ENCODE assay signal across 32 mouse cellular contexts in the genomic region with DNA sequence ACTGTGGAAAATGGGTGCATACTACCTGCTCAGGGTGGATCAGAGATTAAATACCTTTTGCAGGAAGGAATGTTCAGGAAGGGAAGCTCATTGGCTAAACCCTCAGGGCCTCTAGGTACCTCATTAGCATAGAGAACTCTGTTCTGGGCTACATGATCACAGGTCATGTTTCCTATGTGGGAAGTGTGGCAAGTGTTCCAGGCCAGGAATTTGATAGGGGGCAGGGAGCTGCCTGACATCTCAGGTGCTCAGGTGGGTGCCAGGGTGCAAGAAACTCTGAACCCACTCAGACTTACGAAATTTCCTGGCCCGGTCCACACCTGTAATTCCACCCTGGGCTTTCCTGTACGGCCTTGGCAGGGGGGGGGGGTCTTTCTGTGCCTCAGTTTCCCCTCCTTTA. TPM values are rescaled to one million over a fixed set of nuclear protein-coding genes. Genes with fewer than 3 reads are reported as not detected.
A peak's percentile ranks its signal among the peaks of the same experiment; 100 is the strongest.
DNase-seq lines count a peak whose midpoint lies in the region; ATAC-seq and TF ChIP-seq lines count a peak whose summit lies in the region.
"Had no signal": no experiment of that assay in that cellular context is flagged by ENCODE, and none has a peak within 500 bp of the region (broad histone marks: within the 10 kb centered on the region; RNA-seq: fewer than 3 reads in every experiment).

No protein-coding gene starts in this region.

- H3K79me2 ChIP-seq in liver, adult 2 months (ENCODE audit: control insufficient read depth, insufficient read depth, low read length): no peaks in the 10 kb centered on the region

- no peak for TF ChIP-seq CTCF in liver, adult 2 months (IDR thresholded peaks at IDR 0.05; ENCODE audit: low read depth, low read length)
- no peak for TF ChIP-seq CTCF in intestine, postnatal 0 days (IDR thresholded peaks at IDR 0.05; ENCODE audit: low read depth)

- no peak for TF ChIP-seq POLR2A in liver, adult 2 months (IDR thresholded peaks at IDR 0.05; ENCODE audit: extremely low read depth, insufficient read depth, low read length)

- H3K9ac ChIP-seq in kidney, embryonic 16.5 days (replicated peaks; ENCODE audit: low read length): no peak overlapping the region
- no peak overlapping the region for H3K9ac ChIP-seq in liver, adult 2 months (ENCODE audit: low read depth, low read length)
- no peak overlapping the region for H3K9ac ChIP-seq in liver, embryonic 11.5 days (ENCODE audit: low read depth, low read length)
- no peak overlapping the region for H3K9ac ChIP-seq in intestine, embryonic 15.5 days
- H3K9ac ChIP-seq in intestine, postnatal 0 days (ENCODE audit: low read depth, low read length): no peak overlapping the region
- H3K9ac ChIP-seq: embryonic facial prominence, embryonic 12.5 days; embryonic facial prominence, embryonic 15.5 days; forebrain, postnatal 0 days; heart, embryonic 12.5 days; heart, embryonic 15.5 days; hindbrain, embryonic 14.5 days had no signal

- 83% methylated on average over 3 of the region's 3 CpGs for WGBS in kidney, embryonic 16.5 days
- 29% methylated on average over 3 of the region's 3 CpGs for WGBS in liver, adult 2 months
- WGBS in liver, embryonic 11.5 days: 94% methylated on average over 3 of the region's 3 CpGs
- WGBS in intestine, embryonic 15.5 days: 89% methylated on average over 3 of the region's 3 CpGs
- 76% methylated on average over 3 of the region's 3 CpGs for WGBS in intestine, postnatal 0 days

- no peaks in the 10 kb centered on the region for H3K36me3 ChIP-seq in kidney, embryonic 16.5 days (ENCODE audit: insufficient read depth, low read length)
- no peaks in the 10 kb centered on the region for H3K36me3 ChIP-seq in liver, adult 2 months (ENCODE audit: control insufficient read depth, insufficient read depth, low read length)
- no peaks in the 10 kb centered on the region for H3K36me3 ChIP-seq in liver, embryonic 11.5 days (ENCODE audit: control insufficient read depth, insufficient read depth, low read length)
- H3K36me3 ChIP-seq in intestine, embryonic 15.5 days: no peaks in the 10 kb centered on the region
- H3K36me3 ChIP-seq in intestine, postnatal 0 days (ENCODE audit: control insufficient read depth, insufficient read depth): no peaks in the 10 kb centered on the region
- H3K36me3 ChIP-seq: embryonic facial prominence, embryonic 12.5 days; embryonic facial prominence, embryonic 15.5 days; G1E; heart, embryonic 12.5 days; heart, embryonic 15.5 days had no signal

- no peak overlapping the region for H3K4me2 ChIP-seq in kidney, embryonic 16.5 days (replicated peaks; ENCODE audit: low read depth, low read length)
- no peak overlapping the region for H3K4me2 ChIP-seq in liver, embryonic 11.5 days
- no peak overlapping the region for H3K4me2 ChIP-seq in intestine, embryonic 15.5 days (replicated peaks)
- H3K4me2 ChIP-seq in intestine, postnatal 0 days (replicated peaks; ENCODE audit: low read depth): no peak overlapping the region
- H3K4me2 ChIP-seq: embryonic facial prominence, embryonic 12.5 days; embryonic facial prominence, embryonic 15.5 days; heart, embryonic 12.5 days; heart, embryonic 15.5 days; hindbrain, embryonic 14.5 days had no signal

- ATAC-seq in kidney, embryonic 16.5 days (ENCODE audit: low FRiP score, low TSS enrichment): no peak
- ATAC-seq in liver, embryonic 11.5 days (replicated peaks; ENCODE audit: low FRiP score): no peak
- 0 out of 2 replicates have a peak, but pooled peaks have one; percentile 14 for ATAC-seq in intestine, embryonic 15.5 days
- peak; percentile 63 for ATAC-seq in intestine, postnatal 0 days
- ATAC-seq: forebrain, embryonic 14.5 days; forebrain, postnatal 0 days; Patski had no signal

- H3K4me3 ChIP-seq in kidney, embryonic 16.5 days (ENCODE audit: low read length): no peak overlapping the region
- no peak overlapping the region for H3K4me3 ChIP-seq in liver, adult 2 months (ENCODE audit: insufficient read depth, low read depth, low read length)
- no peak overlapping the region for H3K4me3 ChIP-seq in liver, embryonic 11.5 days (ENCODE audit: low read depth, low read length)
- H3K4me3 ChIP-seq in intestine, embryonic 15.5 days (replicated peaks): no peak overlapping the region
- H3K4me3 ChIP-seq in intestine, postnatal 0 days (ENCODE audit: low read depth, low read length): no peak overlapping the region
- H3K4me3 ChIP-seq: embryonic facial prominence, embryonic 12.5 days; embryonic facial prominence, embryonic 15.5 days; gastrocnemius, adult 2 months; heart, embryonic 12.5 days; heart, embryonic 15.5 days had no signal

- H3K4me1 ChIP-seq in kidney, embryonic 16.5 days (ENCODE audit: insufficient read depth, low read length): peaks cover 25% of the 10 kb centered on the region
- H3K4me1 ChIP-seq in liver, adult 2 months (ENCODE audit: control insufficient read depth, insufficient read depth, low read length): peaks cover 22% of the 10 kb centered on the region
- no peaks in the 10 kb centered on the region for H3K4me1 ChIP-seq in liver, embryonic 11.5 days (replicated peaks; ENCODE audit: control insufficient read depth, insufficient read depth, low read length)
- H3K4me1 ChIP-seq in intestine, embryonic 15.5 days (replicated peaks): peaks cover 7% of the 10 kb centered on the region; the same call in 1 of the 2 replicates
- H3K4me1 ChIP-seq in intestine, postnatal 0 days (replicated peaks; ENCODE audit: control insufficient read depth, insufficient read depth, low read length): 0 out of 2 replicates have a peak, but pooled peaks cover 4% of the 10 kb centered on the region
- H3K4me1 ChIP-seq: embryonic facial prominence, embryonic 15.5 days; heart, embryonic 12.5 days; heart, embryonic 15.5 days had no signal

- no peaks in the 10 kb centered on the region for H3K9me3 ChIP-seq in kidney, embryonic 16.5 days (ENCODE audit: low read length)
- H3K9me3 ChIP-seq in liver, embryonic 11.5 days (ENCODE audit: control insufficient read depth, low read length): no peaks in the 10 kb centered on the region
- H3K9me3 ChIP-seq in intestine, embryonic 15.5 days: no peaks in the 10 kb centered on the region
- H3K9me3 ChIP-seq in intestine, postnatal 0 days (ENCODE audit: control insufficient read depth): no peaks in the 10 kb centered on the region
- H3K9me3 ChIP-seq: embryonic facial prominence, embryonic 12.5 days; embryonic facial prominence, embryonic 15.5 days; heart, embryonic 12.5 days; heart, embryonic 15.5 days had no signal

- DNase-seq in kidney, adult 11 months: peak; percentile 20
- DNase-seq in liver, adult 2 months (ENCODE audit: extremely low read depth, low read depth, low spot score): peak; percentile 90
- DNase-seq in liver, embryonic 11.5 days (ENCODE audit: low spot score): no peak
- DNase-seq in cerebellum, postnatal 14 days: no peak
- DNase-seq: adrenal gland, postnatal 10 days; adrenal gland, postnatal 36 days; B cell, adult 2 months; cerebellum, adult 18-20 months; cerebellum, adult 9-10 months; cerebellum, postnatal 25 days; forebrain, postnatal 0 days; gastrocnemius, adult 2 months; gastrocnemius, postnatal 14 days; heart, adult 18-20 months; heart, postnatal 10 days; heart, postnatal 36 days had no signal

- no peaks in the 10 kb centered on the region for H3K27me3 ChIP-seq in kidney, embryonic 16.5 days (ENCODE audit: insufficient read depth, low read length)
- H3K27me3 ChIP-seq in liver, adult 2 months (ENCODE audit: control insufficient read depth, insufficient read depth, low read length): no peaks in the 10 kb centered on the region
- no peaks in the 10 kb centered on the region for H3K27me3 ChIP-seq in liver, embryonic 11.5 days (replicated peaks; ENCODE audit: control insufficient read depth, insufficient read depth, low read length)
- no peaks in the 10 kb centered on the region for H3K27me3 ChIP-seq in intestine, embryonic 15.5 days (replicated peaks)
- no peaks in the 10 kb centered on the region for H3K27me3 ChIP-seq in intestine, postnatal 0 days (replicated peaks; ENCODE audit: control insufficient read depth, insufficient read depth, low read length)
- H3K27me3 ChIP-seq: embryonic facial prominence, embryonic 12.5 days; embryonic facial prominence, embryonic 15.5 days; Patski had no signal

- H3K27ac ChIP-seq in kidney, embryonic 16.5 days (ENCODE audit: low read length): no peak overlapping the region
- peak overlapping the region; percentile 75 for H3K27ac ChIP-seq in liver, adult 2 months (replicated peaks; ENCODE audit: insufficient read depth, low read depth, low read length)
- no peak overlapping the region for H3K27ac ChIP-seq in liver, embryonic 11.5 days (ENCODE audit: low read depth, low read length)
- no peak overlapping the region for H3K27ac ChIP-seq in intestine, embryonic 15.5 days
- H3K27ac ChIP-seq in intestine, postnatal 0 days (ENCODE audit: low read depth, low read length): no peak overlapping the region
- H3K27ac ChIP-seq: embryonic facial prominence, embryonic 12.5 days; embryonic facial prominence, embryonic 15.5 days; gastrocnemius, adult 2 months; heart, embryonic 15.5 days; hindbrain, embryonic 14.5 days had no signal

RNA-seq across cellular contexts. Expression of gene Oxtr, which starts 9.0 kb away (rescaled TPM):
- 6.4 and 7.2 TPM in 2 replicates for polyA plus RNA-seq in kidney, embryonic 16.5 days (2015; fragmentation: Nextera tagmentation; extraction: Ambion mirVana)
- total RNA-seq in liver, adult 2 months (2014; rRNA removed): 0.34 TPM in 1 of 2 replicates, not detected in the other
- polyA plus RNA-seq in liver, adult 2 months (2012; rRNA removed): not detected in 2 replicates
- polyA plus RNA-seq in liver, embryonic 11.5 days (2014; fragmentation: Nextera tagmentation; extraction: Ambion mirVana): 0.04 TPM in 1 of 2 replicates, not detected in the other
- polyA plus RNA-seq in intestine, embryonic 15.5 days (2015; fragmentation: Nextera tagmentation; extraction: Ambion mirVana): 0.20 and 0.33 TPM in 2 replicates
- polyA plus RNA-seq in intestine, postnatal 0 days (2015; fragmentation: Nextera tagmentation; extraction: Ambion mirVana): 0.14 and 0.18 TPM in 2 replicates
- total RNA-seq: CH12.LX had no signal

RNA-seq across cellular contexts. Expression of gene Cav3, which starts 39.4 kb away (rescaled TPM):
- 2.3 and 3.2 TPM in 2 replicates for polyA plus RNA-seq in kidney, embryonic 16.5 days (2015; fragmentation: Nextera tagmentation; extraction: Ambion mirVana)
- total RNA-seq in liver, adult 2 months (2014; rRNA removed): 0.18 TPM in 1 of 2 replicates, not detected in the other
- not detected in 2 replicates for polyA plus RNA-seq in liver, adult 2 months (2012; rRNA removed)
- 0.52 TPM in 1 of 2 replicates, not detected in the other for polyA plus RNA-seq in liver, embryonic 11.5 days (2014; fragmentation: Nextera tagmentation; extraction: Ambion mirVana)
- polyA plus RNA-seq in intestine, embryonic 15.5 days (2015; fragmentation: Nextera tagmentation; extraction: Ambion mirVana): 1.1 and 1.4 TPM in 2 replicates
- polyA plus RNA-seq in intestine, postnatal 0 days (2015; fragmentation: Nextera tagmentation; extraction: Ambion mirVana): 4.1 and 4.9 TPM in 2 replicates
- total RNA-seq: adrenal gland, adult 18-20 months; adrenal gland, postnatal 36 days; CH12.LX; common myeloid progenitor, adult 5-6 weeks; forebrain, postnatal 0 days; G1E had no signal
- polyA plus RNA-seq: forebrain, embryonic 11.5 days; forebrain, embryonic 14.5 days; G1E; hindbrain, embryonic 11.5 days; Patski had no signal

Comparison
In these comparisons a context has a peak if more than half of its experiments do, and no peak if none do; other contexts are left out.
1. DNase-seq: peak in kidney, adult 11 months (single experiment) and liver, adult 2 months (single experiment); none in liver, embryonic 11.5 days (single experiment) and cerebellum, postnatal 14 days (0 of 2).
2. ATAC-seq: peak in intestine, embryonic 15.5 days (single experiment) and intestine, postnatal 0 days (single experiment); none in kidney, embryonic 16.5 days (single experiment) and liver, embryonic 11.5 days (single experiment).